Mouse (Mus musculus) limb, embryonic 14.5 days (tissue): ENCODE measurements at regions not wholly inside any gene's neighbourhood (a gene's known extent, or its start where the extent isn't known, plus 50 kb on each side); places are given as distances from the start of the nearest gene placed in this dataset.
A peak's percentile ranks its signal among the peaks of the same experiment; 100 is the strongest.

ENCODE experiments used
- ATAC-seq: fragments of 200-750 bp; cut with Nextera tagmentation; 2 replicates; pipeline ENCODE4 v1.8.0; 2017; ENCODE audit warnings: low read depth, moderate number of reproducible peaks, moderate TSS enrichment; ENCODE audit not compliant: low FRiP score
- DNase-seq: peaks from one replicate; pipeline ENCODE4 v3.0.0-alpha.2; 2015; ENCODE audit warnings: low spot score
- H3K27ac ChIP-seq: fragments of 300-500 bp; sonication (generic); replicated peaks from 2 replicates; pipeline ENCODE4 v1.5.1; 2014; ENCODE audit warnings: low read depth, mild to moderate bottlenecking, low read length, moderate library complexity, mixed read lengths
- H3K27me3 ChIP-seq: fragments of 300-500 bp; sonication (generic); 2 replicates; pipeline ENCODE4 v1.6.1; 2014; ENCODE audit warnings: low read length, mixed read lengths; ENCODE audit not compliant: control insufficient read depth, insufficient read depth
- H3K36me3 ChIP-seq: fragments of 300-500 bp; sonication (generic); 2 replicates; pipeline ENCODE4 v1.6.1; 2014; ENCODE audit warnings: mild to moderate bottlenecking, low read length, moderate library complexity, mixed read lengths; ENCODE audit not compliant: control insufficient read depth, insufficient read depth
- H3K4me1 ChIP-seq: fragments of 300-500 bp; sonication (generic); 2 replicates; pipeline ENCODE4 v1.6.1; 2014; ENCODE audit warnings: antibody characterized with exemption, low read length, mixed read lengths; ENCODE audit not compliant: control insufficient read depth, insufficient read depth
- H3K4me2 ChIP-seq: fragments of 300-500 bp; sonication (generic); replicated peaks from 2 replicates; pipeline ENCODE4 v1.6.1; 2014; ENCODE audit warnings: low read depth, mild to moderate bottlenecking, low read length, moderate library complexity; ENCODE audit not compliant: severe bottlenecking
- H3K4me3 ChIP-seq: fragments of 300-500 bp; sonication (generic); replicated peaks from 2 replicates; pipeline ENCODE4 v1.5.1; 2014; ENCODE audit warnings: low read length
- H3K9ac ChIP-seq: fragments of 300-500 bp; sonication (generic); 2 replicates; pipeline ENCODE4 v1.6.1; 2014; ENCODE audit warnings: mild to moderate bottlenecking, low read depth, low read length, moderate library complexity; ENCODE audit not compliant: severe bottlenecking
- H3K9me3 ChIP-seq: fragments of 300-500 bp; sonication (generic); 2 replicates; pipeline ENCODE4 v1.6.1; 2016; ENCODE audit warnings: low read length; ENCODE audit not compliant: control insufficient read depth
- POLR2A ChIP-seq: fragments of 200-500 bp; IDR thresholded peaks from 2 replicates; pipeline ENCODE4 v1.8.0; 2012; ENCODE audit warnings: inconsistent platforms, mild to moderate bottlenecking, moderate library complexity, borderline replicate concordance; ENCODE audit not compliant: insufficient read depth, insufficient read length; ENCODE audit errors: extremely low read depth
- WGBS: fragments of 180-500 bp; shearing (Covaris S2); extraction: QIAGEN DNeasy Blood & Tissue Kit; methylation state at CpG from one replicate; pipeline ENCODE4 v1.1.7; 2014; 5-methylcytosine and 5-hydroxymethylcytosine counted together

DNA sequence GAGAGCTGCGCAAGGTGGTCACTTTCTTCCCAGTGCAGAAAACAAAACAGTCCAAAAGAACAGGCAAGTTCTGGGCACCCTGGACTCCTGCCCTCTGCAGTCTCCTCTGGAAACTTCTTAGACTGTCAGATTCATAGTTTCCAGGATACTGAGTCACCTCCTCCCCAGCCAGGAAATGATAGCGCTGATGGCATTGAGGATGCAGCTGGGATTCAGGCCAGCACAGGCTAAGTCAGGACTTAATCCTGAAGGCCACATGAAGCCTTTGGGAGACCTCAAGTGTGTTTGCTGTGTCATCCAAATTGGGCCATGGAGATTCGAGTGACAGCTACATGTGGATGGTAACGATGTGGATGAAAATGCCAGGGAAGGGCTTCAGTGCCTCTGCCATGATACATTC, 219.1 kb upstream of the Slc24a5 start:
- Histone ChIP-seq H3K36me3 (no peaks in the 10 kb centered on the region), H3K27me3 (no peaks in the 10 kb centered on the region), H3K27ac (no peak overlapping the region), H3K9me3 (no peaks in the 10 kb centered on the region), H3K4me1 (no peaks in the 10 kb centered on the region), H3K9ac (no peak overlapping the region), H3K4me2 (no peak overlapping the region), H3K4me3 (no peak overlapping the region)
- ATAC-seq (no peak), DNase-seq (no peak)
- 83% methylated on average over 4 of the region's 4 CpGs for WGBS
- TF ChIP-seq POLR2A, result no peak

DNA sequence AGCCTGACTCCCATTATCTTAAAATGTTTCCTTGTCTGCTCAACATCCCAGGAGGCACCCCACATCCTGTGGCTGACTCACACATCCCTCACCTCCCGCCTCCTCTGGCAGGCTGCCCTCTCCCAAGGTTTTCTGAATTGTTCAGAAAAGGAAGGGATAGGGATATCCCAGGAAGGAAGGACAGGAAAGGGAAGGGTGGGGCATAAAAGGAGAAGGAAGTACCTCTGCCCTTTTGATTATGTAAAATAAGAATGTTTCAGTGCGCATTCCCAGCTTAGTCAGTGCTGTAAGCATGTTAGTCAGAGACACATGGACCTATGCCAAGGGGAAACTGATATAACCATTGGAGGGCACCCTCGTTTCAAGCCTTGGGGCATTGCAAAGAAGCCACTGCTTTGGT, 209.4 kb upstream of the Slc24a5 start:
- Histone ChIP-seq H3K27ac (no peak overlapping the region), H3K4me3 (no peak overlapping the region), H3K36me3 (no peaks in the 10 kb centered on the region), H3K9ac (no peak overlapping the region), H3K9me3 (no peaks in the 10 kb centered on the region), H3K27me3 (no peaks in the 10 kb centered on the region), H3K4me1 (no peaks in the 10 kb centered on the region), H3K4me2 (no peak overlapping the region)
- 72% methylated on average over 3 of the region's 3 CpGs for WGBS
- TF ChIP-seq POLR2A, result no peak
- peak; percentile 22 for DNase-seq
- no peak for ATAC-seq

DNA sequence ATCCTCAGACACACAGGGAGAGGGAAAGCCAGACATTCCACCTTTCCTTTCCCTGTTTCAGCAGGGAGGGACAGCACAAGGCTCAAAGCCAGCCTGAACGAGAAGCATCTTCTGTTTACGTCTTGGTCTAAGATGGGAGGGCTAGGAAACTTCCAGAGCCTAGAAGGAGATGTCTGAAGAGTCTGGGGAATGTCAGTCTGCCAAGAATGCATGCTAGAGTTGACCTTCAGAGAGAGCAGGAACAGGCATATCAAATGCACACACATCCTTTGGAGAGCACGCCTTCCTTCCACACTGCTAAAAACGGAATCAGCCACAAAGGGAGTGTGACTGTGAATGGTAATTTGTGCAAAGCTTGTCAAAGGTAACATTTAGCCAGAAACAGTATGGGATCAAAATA, 179.7 kb upstream of the Slc24a5 start:
- Histone ChIP-seq H3K27ac (no peak overlapping the region), H3K4me3 (no peak overlapping the region), H3K4me2 (no peak overlapping the region), H3K27me3 (no peaks in the 10 kb centered on the region), H3K9me3 (no peaks in the 10 kb centered on the region), H3K9ac (no peak overlapping the region), H3K36me3 (no peaks in the 10 kb centered on the region), H3K4me1 (no peaks in the 10 kb centered on the region)
- DNase-seq (no peak), ATAC-seq (no peak)
- no peak for TF ChIP-seq POLR2A
- 51% methylated on average over 4 of the region's 4 CpGs for WGBS

DNA sequence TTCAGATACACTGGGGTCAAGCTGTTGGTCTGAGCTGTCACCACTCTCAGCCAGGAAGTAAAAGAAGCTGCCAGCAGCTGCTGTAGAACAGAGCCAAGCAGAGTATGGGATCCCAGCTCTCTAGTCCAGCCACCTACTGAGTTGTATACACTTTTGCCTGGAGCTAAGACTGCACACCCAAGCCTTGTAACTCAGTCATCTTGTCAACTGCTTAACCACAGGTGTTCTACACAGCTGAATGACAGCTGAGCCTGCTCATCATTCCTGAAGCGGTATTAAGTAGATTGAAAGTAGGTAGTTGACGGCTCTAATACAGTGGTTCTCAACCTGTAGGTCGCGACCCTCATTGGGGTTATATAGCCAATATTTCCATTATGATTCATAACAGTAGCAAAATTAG, 172.9 kb upstream of the Slc24a5 start:
- WGBS, result 88% methylated on average over 4 of the region's 4 CpGs
- no peaks in the 10 kb centered on the region for H3K27me3 ChIP-seq
- H3K4me2 ChIP-seq, result no peak overlapping the region
- H3K9me3 ChIP-seq, result no peaks in the 10 kb centered on the region
- no peaks in the 10 kb centered on the region for H3K4me1 ChIP-seq
- no peaks in the 10 kb centered on the region for H3K36me3 ChIP-seq
- H3K27ac ChIP-seq, result no peak overlapping the region
- H3K4me3 ChIP-seq, result no peak overlapping the region
- TF ChIP-seq POLR2A, result no peak
- DNase-seq (no peak), ATAC-seq (no peak)
- no peak overlapping the region for H3K9ac ChIP-seq

DNA sequence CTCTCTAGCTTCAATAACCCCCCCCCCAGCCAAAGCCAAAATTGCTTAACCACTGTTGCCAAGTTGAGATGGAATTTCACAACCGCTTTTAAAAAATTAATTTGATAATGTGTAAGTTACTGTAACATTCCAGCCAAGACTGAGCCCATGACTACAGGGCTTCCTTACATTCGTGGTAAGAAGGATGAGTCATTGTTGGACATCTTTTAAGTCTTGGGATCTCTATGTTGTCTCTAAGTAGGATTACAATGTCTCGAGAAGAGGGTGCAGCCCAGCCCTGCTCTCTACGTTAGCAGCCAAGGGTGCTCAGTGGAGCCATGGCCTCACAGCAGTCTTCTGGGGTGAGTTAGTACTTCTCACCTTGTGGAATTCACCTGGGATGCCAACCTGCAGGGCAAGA, 164.4 kb upstream of the Slc24a5 start:
- 80% methylated on average over 4 of the region's 4 CpGs for WGBS
- H3K4me1 ChIP-seq, result no peaks in the 10 kb centered on the region
- H3K36me3 ChIP-seq, result no peaks in the 10 kb centered on the region
- H3K27ac ChIP-seq, result no peak overlapping the region
- no peaks in the 10 kb centered on the region for H3K27me3 ChIP-seq
- TF ChIP-seq POLR2A, result no peak
- DNase-seq (no peak), ATAC-seq (no peak)
- H3K4me3 ChIP-seq, result no peak overlapping the region
- no peak overlapping the region for H3K4me2 ChIP-seq
- H3K9me3 ChIP-seq, result no peaks in the 10 kb centered on the region
- H3K9ac ChIP-seq, result no peak overlapping the region

DNA sequence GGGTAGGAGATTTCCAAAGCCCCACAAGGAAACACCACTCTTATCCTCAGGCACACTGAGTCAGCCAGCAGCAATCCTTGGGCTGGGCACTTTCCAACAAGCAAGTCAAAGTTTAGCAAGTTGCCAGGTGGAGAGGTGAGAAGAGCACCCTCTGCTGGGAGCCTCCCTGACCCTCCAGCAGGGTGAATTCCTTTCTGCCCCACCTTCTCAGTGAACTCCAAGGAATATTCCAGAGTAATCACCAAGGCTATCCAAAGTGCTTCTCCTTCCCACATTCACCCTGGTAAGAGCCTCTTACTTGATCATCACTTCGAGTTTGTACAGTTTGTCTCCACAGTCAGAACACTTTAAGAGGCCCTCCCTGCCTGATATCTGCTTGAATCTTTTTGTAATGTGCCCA, 162.8 kb upstream of the Slc24a5 start:
- Histone ChIP-seq H3K9me3 (no peaks in the 10 kb centered on the region), H3K9ac (no peak overlapping the region), H3K4me3 (no peak overlapping the region), H3K4me2 (no peak overlapping the region), H3K4me1 (no peaks in the 10 kb centered on the region), H3K27ac (no peak overlapping the region), H3K36me3 (no peaks in the 10 kb centered on the region), H3K27me3 (no peaks in the 10 kb centered on the region)
- 85% methylated on average over 1 of the region's 1 CpGs for WGBS
- ATAC-seq (no peak), DNase-seq (no peak)
- TF ChIP-seq POLR2A, result no peak
